Mouse (Mus musculus) heart, postnatal 0 days (tissue): Measurements from ENCODE around the gene Nt5c2. TPM values are rescaled to one million over a fixed set of nuclear protein-coding genes. Genes with fewer than 3 reads are reported as not detected.
"Not testable (repeated sequence)": the region's sequence is repeated elsewhere in the genome, so short reads cannot be mapped to it uniquely, and the experiment has no call there.

Experiments used
- ATAC-seq: fragments of 200-750 bp; cut with Nextera tagmentation; 2 replicates; pipeline ENCODE4 v1.8.0; 2017; ENCODE audit warnings: low read depth, moderate number of reproducible peaks, moderate library complexity; ENCODE audit not compliant: insufficient read depth
- DNase-seq: peaks from one replicate; pipeline ENCODE4 v3.0.0-alpha.2; 2016; ENCODE audit warnings: low spot score
- H3K27ac ChIP-seq: fragments of 300-500 bp; sonication (generic); 2 replicates; pipeline ENCODE4 v1.5.1; 2014; ENCODE audit warnings: low read depth, mild to moderate bottlenecking
- H3K27me3 ChIP-seq: fragments of 300-500 bp; sonication (generic); 2 replicates; pipeline ENCODE4 v1.6.1; 2014; ENCODE audit warnings: low read length, mixed read lengths; ENCODE audit not compliant: control insufficient read depth, insufficient read depth
- H3K36me3 ChIP-seq: fragments of 300-500 bp; sonication (generic); replicated peaks from 2 replicates; pipeline ENCODE4 v1.6.1; 2014; ENCODE audit warnings: low read length, mixed read lengths; ENCODE audit not compliant: control insufficient read depth, insufficient read depth
- H3K4me1 ChIP-seq: fragments of 300-500 bp; sonication (generic); 2 replicates; pipeline ENCODE4 v1.6.1; 2014; ENCODE audit warnings: antibody characterized with exemption; ENCODE audit not compliant: control insufficient read depth, insufficient read depth
- H3K4me2 ChIP-seq: fragments of 300-500 bp; sonication (generic); 2 replicates; pipeline ENCODE4 v1.6.1; 2014; ENCODE audit warnings: low read depth, mild to moderate bottlenecking, low read length, moderate library complexity
- H3K4me3 ChIP-seq: fragments of 300-500 bp; sonication (generic); 2 replicates; pipeline ENCODE4 v1.5.1; 2014; ENCODE audit warnings: low read depth, low read length
- H3K9ac ChIP-seq: fragments of 300-500 bp; sonication (generic); replicated peaks from 2 replicates; pipeline ENCODE4 v1.6.1; 2014; ENCODE audit warnings: low read depth, low read length, mixed read lengths
- H3K9me3 ChIP-seq: fragments of 300-500 bp; sonication (generic); replicated peaks from 2 replicates; pipeline ENCODE4 v1.6.1; 2016; ENCODE audit warnings: low read length; ENCODE audit not compliant: control insufficient read depth
- CTCF ChIP-seq: IDR thresholded peaks from 2 replicates; pipeline ENCODE4 v1.5.1; 2016; ENCODE audit warnings: antibody characterized with exemption, control low read depth, low read depth
- EP300 ChIP-seq: IDR thresholded peaks from 2 replicates; pipeline ENCODE4 v1.6.1; 2016; ENCODE audit warnings: antibody characterized with exemption, low read depth
- WGBS: fragments of 180-500 bp; shearing (Covaris S2); extraction: QIAGEN DNeasy Blood & Tissue Kit; methylation state at CpG from one replicate; pipeline ENCODE4 v1.1.7; 2014; 5-methylcytosine and 5-hydroxymethylcytosine counted together
- polyA plus RNA-seq: library from polyadenylated mRNA; unstranded; fragments of >200 nt; fragmentation: Nextera tagmentation; extraction: Ambion mirVana; gene quantifications from 2 replicates; pipeline ENCODE4 v1.2.1, GENCODE M21; 2015
- total RNA-seq: library from RNA; depleted of rRNA; stranded (reverse); fragments of >200 nt; gene quantifications from 2 replicates; pipeline ENCODE4 v1.2.3, GENCODE M21; 2014; ENCODE audit warnings: low replicate concordance

Nt5c2 gene
- total and polyA plus RNA-seq, 2 experiments from 2014 or later = 33.9 to 111 TPM

DNA sequence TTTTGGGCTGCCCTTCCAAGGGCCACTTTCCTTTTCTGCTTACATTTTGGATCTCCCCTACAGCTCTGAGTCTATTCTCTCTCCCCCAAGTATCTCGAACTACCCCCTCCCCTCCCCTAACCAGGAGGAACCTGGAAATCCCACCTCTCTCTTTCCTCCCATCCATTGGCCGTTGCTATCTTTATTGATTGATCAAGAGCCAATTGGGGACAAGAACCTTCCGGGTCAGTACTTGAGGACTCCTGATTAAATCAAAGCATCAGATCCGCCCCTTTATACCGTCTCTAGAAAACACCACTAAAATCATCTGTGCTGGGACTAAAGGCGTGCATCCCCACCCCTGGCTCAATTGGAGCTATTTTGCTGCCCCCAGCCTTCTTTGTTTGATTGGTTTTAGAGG lies 33.5 kb downstream of the Nt5c2 start:
- H3K9me3 ChIP-seq = no peaks in the 10 kb centered on the region
- no peak for DNase-seq
- no peaks in the 10 kb centered on the region for H3K27me3 ChIP-seq
- no peak overlapping the region for H3K4me3 ChIP-seq
- no peak for ATAC-seq
- 61% methylated on average over 6 of the region's 6 CpGs for WGBS
- no peak overlapping the region for H3K9ac ChIP-seq
- no peak overlapping the region for H3K4me2 ChIP-seq
- H3K36me3 ChIP-seq = no peaks in the 10 kb centered on the region
- no peak for TF ChIP-seq CTCF
- TF ChIP-seq EP300 = no peak
- H3K4me1 ChIP-seq = peaks cover 13% of the 10 kb centered on the region; the same call in 1 of the 2 replicates
- no peak overlapping the region for H3K27ac ChIP-seq

DNA sequence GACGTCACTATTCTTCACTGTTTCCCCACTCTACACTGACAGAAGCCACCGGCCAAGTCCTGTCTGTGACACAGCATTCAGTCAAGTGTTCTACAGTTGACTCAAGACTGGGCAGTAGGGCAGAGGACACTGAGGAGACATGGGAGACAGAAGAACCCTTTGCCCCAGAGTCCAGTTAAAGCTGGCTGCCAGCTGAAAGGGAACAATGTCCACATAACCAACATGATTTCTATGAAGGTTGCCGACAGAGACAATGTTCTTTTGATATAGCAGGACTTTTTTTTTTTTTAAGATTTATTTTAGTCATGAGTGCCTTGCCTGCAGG lies 35.2 kb downstream of the Nt5c2 start:
- no peak for ATAC-seq
- H3K9ac ChIP-seq = no peak overlapping the region
- H3K36me3 ChIP-seq = no peaks in the 10 kb centered on the region
- no peaks in the 10 kb centered on the region for H3K9me3 ChIP-seq
- H3K4me1 ChIP-seq = peaks cover 18% of the 10 kb centered on the region; the same call in 1 of the 2 replicates
- 43% methylated on average over 3 of the region's 3 CpGs for WGBS
- H3K27me3 ChIP-seq = no peaks in the 10 kb centered on the region
- DNase-seq = no peak
- no peak overlapping the region for H3K4me3 ChIP-seq
- TF ChIP-seq CTCF = no peak
- no peak for TF ChIP-seq EP300
- no peak overlapping the region for H3K4me2 ChIP-seq
- 0 out of 2 replicates have a peak overlapping the region, but pooled peaks have one; percentile 23 for H3K27ac ChIP-seq

DNA sequence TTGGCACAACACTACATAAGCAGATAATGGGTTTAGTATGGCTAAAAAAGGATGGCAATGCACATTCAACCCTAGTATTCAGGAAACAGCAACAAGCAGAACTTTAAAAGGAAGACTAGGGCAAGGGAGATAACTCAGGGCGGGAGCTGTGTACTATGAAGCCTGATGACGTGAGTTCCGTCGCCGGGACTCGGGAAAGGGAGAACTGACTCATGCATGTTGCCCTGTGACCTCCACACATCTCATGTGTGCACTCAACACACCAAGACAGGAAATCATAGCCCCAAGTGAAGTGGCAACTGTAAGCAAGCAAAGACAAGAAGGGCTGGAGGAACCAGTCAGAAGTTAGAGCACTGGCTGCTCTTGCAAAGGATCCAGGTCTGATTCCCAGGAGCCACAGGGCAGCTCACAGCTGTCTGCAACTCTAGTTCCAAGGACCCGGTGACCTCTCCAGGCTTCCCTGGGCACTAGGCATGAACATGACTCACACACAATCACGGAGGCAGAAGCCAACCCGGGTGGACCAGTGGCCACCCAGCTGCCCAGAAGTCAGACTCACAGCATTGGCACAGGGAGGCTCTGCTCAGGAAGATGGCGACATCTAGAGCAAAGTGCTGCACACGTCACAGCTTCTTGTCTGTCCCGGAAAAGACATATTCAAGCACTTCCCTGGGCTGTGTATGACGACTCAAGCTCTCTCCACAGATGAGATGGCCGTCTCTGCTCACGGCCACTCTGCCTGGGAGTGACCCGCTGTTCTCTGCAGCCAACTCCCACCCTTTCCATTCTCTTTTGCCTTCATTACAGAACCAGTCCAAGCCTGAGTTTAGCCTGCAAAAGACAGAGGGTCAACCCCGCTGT lies 35.8 kb downstream of the Nt5c2 start:
- Histone ChIP-seq H3K4me3 (no peak overlapping the region), H3K36me3 (no peaks in the 10 kb centered on the region), H3K27me3 (no peaks in the 10 kb centered on the region), H3K27ac (peak overlapping the region; percentile 23; the same call in 1 of the 2 replicates), H3K4me2 (no peak overlapping the region), H3K9ac (no peak overlapping the region), H3K4me1 (peaks cover 18% of the 10 kb centered on the region; the same call in 1 of the 2 replicates), H3K9me3 (no peaks in the 10 kb centered on the region)
- TF ChIP-seq CTCF = no peak
- no peak for TF ChIP-seq EP300
- DNase-seq (no peak), ATAC-seq (0 out of 2 replicates have a peak, but pooled peaks have one; percentile 3)
- 62% methylated on average over 17 of the region's 17 CpGs for WGBS

DNA sequence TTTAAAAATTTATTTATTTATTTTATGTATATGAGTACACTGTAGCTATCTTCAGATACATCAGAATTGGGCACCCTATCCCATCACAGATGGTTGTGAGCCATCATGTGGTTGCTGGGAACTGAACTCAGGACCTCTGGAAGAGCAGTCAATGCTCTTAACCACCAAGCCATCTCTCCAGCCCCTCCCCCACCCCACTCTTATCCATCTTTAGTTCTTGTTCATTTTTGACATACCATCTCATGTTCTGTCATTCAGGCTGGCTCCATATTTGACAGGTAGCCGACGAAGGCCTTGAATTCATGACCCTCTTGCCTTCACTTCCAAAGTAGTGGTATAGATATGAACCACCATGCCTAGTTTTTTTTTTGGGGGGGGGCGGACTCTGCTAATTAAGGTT lies 36.9 kb downstream of the Nt5c2 start:
- ATAC-seq, H3K27ac ChIP-seq, H3K27me3 ChIP-seq, DNase-seq, H3K9ac ChIP-seq, H3K9me3 ChIP-seq, H3K4me3 ChIP-seq, H3K36me3 ChIP-seq, H3K4me2 ChIP-seq: not testable (repeated sequence)
- WGBS = 90% methylated on average over 3 of the region's 3 CpGs
- peaks cover 15% of the 10 kb centered on the region; the same call in 1 of the 2 replicates for H3K4me1 ChIP-seq

DNA sequence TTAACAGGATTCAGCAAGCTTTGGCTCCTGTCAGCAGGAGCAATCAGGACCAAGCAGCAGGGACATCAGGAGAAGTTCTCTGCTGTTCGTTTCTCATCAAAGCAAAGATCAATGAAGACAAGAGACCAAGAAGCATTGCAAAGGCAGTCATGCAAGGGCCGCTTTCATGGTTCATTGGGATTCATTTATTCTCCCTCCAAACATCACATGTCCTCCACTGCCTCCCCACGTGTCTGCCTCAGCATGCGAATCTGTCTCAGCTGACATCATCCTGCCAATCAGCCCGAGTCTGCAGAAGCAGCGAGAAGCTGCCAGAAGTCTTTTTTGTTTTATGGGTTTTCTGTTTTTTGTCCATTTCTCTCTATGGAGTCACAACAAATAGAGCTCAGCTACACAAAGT lies 37.5 kb downstream of the Nt5c2 start:
- ATAC-seq = no peak
- WGBS = 66% methylated on average over 6 of the region's 6 CpGs
- H3K27me3 ChIP-seq = no peaks in the 10 kb centered on the region

More for the DNA sequence above, 37.5 kb downstream of the Nt5c2 start:
- no peak overlapping the region for H3K4me3 ChIP-seq
- H3K27ac ChIP-seq = no peak overlapping the region
- no peaks in the 10 kb centered on the region for H3K9me3 ChIP-seq
- no peak overlapping the region for H3K4me2 ChIP-seq
- peak; percentile 3 for DNase-seq
- no peak overlapping the region for H3K9ac ChIP-seq
- TF ChIP-seq CTCF (no peak), EP300 (no peak)
- H3K4me1 ChIP-seq = peaks cover 15% of the 10 kb centered on the region; the same call in 1 of the 2 replicates
- no peaks in the 10 kb centered on the region for H3K36me3 ChIP-seq
